Mouse (Mus musculus): ENCODE measurements at regions not wholly inside any gene's neighbourhood (a gene's known extent, or its start where the extent isn't known, plus 50 kb on each side); places are given as distances from the start of the nearest gene placed in this dataset.

DNA sequence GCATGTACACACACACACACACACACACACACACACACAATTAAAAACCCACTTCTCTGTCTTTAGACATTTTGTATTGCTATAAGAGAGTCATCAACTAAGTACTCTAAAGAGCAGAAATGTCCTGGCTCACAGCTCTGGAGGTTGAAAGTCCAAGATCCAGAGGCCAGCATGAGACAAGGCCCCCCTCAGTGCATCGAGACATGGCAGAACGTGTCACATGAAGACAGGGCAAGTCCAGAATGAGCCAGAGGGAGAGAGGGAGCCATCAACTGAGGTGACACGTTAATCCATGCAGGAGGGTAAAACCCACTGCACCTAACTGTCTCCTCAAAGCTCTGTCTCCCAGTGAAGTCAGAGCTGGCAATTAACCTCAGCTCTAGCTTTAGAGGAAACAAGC is 56.7 kb upstream of the Errfi1 start:
- TF ChIP-seq CTCF (IDR thresholded peaks at IDR 0.05) (no peak), EP300 (IDR thresholded peaks at IDR 0.05) (no peak)

All from lung, postnatal 0 days (tissue).